Mouse (Mus musculus) leukemia stem cell, adult 10-12 weeks (primary cell): ENCODE measurements around the gene Myrf. TPM values are rescaled to one million over a fixed set of nuclear protein-coding genes. Genes with fewer than 3 reads are reported as not detected.

Experiments used
- polyA plus RNA-seq: library from polyadenylated mRNA; stranded (reverse); fragments of >175 nt; gene quantifications from 2 replicates; pipeline ENCODE4 v1.2.3, GENCODE M21; 2012; ENCODE audit warnings: low replicate concordance

The Myrf gene
- 0.20 and 0.39 TPM in 2 replicates for polyA plus RNA-seq

DNA sequence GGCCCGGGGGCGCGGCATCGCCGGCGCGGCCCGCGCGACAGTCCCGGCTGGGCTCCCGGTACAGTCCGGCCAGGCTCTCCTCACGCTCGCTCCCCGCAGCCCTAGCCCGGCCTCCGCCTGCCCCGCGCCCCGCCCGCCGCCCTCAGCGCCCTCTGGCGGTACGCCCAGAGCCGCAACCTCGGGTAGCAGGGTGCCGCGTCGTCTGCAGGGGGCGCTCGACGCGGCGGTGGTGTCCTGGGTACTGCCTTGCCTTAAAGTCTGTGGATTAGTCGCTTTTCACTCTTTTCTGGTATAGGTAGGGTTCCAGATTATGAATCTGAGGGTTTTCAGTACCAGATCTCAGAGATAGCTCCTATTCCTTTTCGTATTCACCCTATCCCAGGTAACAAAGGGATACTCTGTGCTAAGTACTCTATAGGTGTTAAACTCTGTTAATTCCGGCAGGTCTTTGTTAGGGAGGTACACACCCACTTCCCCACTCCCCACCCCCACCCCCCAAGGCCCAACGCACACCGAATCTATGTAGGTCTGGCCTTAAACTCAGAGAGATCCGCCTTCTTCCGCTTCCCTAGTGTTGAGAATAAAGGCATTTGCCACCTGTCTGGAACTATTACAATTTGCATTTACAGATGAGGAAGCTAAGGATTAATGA is at the start of gene Myrf:
Gene Myrf (minus strand): TSS at position 95 of the 652 bp plus-strand sequence.

GRCm38 (mm10) chr19:10203848-10204615 is 36.5 kb downstream of the Myrf start, which contains the start of the genes Tmem258 and Fen1:
Tmem258 (plus strand) TSS chr19:10204014.
Fen1 (minus strand) TSS chr19:10204169.

DNA sequence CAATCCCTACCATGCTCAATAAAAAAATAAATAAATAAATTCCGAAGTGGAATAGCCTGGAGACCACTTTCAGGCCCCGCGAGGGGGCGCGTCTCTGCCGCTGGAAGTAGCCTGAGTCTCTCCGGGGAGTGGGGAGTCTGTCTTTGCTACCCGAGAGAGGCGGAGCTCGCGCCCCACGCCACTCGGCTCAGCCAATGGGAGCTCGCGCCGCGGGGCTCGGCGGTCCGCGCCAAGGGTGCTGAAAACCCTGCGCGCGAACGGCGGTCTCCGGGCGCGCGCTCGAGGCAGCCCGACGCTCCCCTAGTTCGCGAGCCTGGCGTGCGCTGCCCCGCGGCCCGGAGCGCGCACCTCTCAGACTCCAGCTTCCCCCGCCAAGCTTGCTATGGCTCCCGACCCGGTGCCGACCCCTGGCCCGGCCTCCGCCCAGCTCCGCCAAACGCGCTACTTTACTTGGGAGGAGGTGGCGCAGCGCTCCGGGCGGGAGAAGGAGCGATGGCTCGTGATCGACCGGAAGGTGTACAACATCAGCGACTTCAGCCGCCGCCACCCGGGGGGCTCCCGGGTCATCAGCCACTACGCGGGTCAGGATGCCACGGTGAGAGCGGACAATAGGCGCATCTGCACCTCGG is 57.8 kb downstream of the Myrf start, which contains the start of gene Fads1:
Gene Fads1 (plus strand): TSS at position 219 of the 629 bp plus-strand sequence.

Other genes starting within 250 kb of the Myrf start
- gene Best1, start 239.1 kb downstream of the Myrf start, polyA plus RNA-seq: not detected in 2 replicates
- 87.5 and 239 TPM in 2 replicates for gene Rab3il1, start 239.1 kb downstream of the Myrf start, polyA plus RNA-seq
- 221 and 272 TPM in 2 replicates for gene Fads3, start 199.2 kb downstream of the Myrf start, polyA plus RNA-seq
- 36.5 and 67.5 TPM in 2 replicates for gene Fads2, start 139.0 kb downstream of the Myrf start, polyA plus RNA-seq
- 81.8 and 109 TPM in 2 replicates for gene Fads1, start 57.9 kb downstream of the Myrf start, polyA plus RNA-seq
- 8.3 and 10.4 TPM in 2 replicates for gene Tmem258, start 36.7 kb downstream of the Myrf start, polyA plus RNA-seq
- gene Fen1, start 36.6 kb downstream of the Myrf start, polyA plus RNA-seq: 34.7 and 79.8 TPM in 2 replicates
- 0.33 and 0.92 TPM in 2 replicates for gene Dagla, start 64.1 kb upstream of the Myrf start, polyA plus RNA-seq
- 0.06 and 0.10 TPM in 2 replicates for gene Syt7, start 148.3 kb upstream of the Myrf start, polyA plus RNA-seq
- gene Lrrc10b, start 216.7 kb upstream of the Myrf start, polyA plus RNA-seq: not detected in 2 replicates
- 1.6 and 2.4 TPM in 2 replicates for gene Ppp1r32, start 242.2 kb upstream of the Myrf start, polyA plus RNA-seq